Mouse (Mus musculus): ENCODE measurements around the gene AI597479.

Gene AI597479

DNA sequence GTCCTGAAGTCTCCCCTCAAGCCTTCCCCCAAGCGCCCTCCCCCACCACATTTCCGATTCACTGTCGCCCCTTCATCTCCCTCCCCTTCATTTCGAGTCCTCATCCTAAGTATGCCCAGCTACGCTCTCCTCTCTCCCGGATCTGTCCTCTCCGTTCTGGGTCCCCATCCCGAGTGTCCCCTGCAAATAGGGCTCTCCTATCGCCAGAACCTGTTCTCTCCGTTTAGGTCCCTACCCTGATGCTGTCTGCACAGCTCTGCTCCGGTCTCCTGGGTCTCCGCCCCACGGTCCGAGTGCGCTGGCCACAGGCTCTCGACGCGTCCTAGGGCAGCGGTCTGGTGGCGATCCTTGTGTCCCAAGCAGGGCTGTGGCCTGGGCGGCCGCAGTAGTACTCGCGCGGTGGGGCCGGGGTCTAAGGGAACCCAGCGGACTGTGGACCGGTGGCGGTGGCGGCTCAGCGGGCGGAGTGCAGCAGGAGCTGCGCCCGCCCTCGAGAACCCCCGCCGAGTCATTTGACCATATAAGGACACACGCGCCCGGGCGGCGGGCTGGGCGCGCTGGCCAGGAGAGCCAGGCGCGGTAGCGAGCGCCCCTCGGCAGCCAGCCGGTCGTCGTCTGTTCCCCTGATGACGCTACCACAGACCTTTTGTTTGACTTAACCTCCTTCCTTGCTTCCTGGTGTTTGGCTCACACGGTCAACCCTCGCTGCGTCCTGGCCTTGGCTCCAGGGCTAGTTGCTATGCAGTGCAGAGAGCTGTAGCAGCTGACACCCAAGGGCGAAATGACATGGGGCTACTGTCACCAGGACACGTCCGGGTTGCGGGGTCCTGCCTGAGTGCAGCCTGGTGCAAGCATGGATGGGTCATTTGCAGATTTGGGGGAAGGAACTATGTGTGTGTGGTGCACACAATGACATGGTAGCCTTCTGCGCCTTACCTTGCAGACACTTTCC, 65.2 kb downstream of the AI597479 start:
- DNase-seq, result peak; percentile 33 to 46

DNA sequence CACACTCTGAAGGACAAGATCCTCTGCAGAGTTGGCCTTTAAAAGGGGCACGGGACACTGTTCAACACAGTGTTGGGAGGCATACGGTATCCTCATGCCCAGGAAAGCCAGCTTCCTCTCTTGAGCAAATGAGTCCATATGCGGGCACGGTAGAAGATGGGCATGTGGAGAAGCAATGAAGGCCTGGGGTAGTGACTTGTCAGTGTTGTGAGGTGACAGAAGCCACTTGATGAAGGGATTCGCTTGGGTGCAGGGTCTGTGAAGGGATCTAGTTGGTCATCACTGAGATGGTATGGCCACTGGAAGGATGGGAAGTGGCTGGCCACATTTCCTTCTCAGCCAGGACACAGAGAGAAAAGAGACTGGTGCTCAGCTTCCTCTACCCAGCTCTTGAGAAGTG, 66.1 kb downstream of the AI597479 start:
- no peak for DNase-seq
